Mouse (Mus musculus): ENCODE data around the gene Sox5. TPM values are rescaled to one million over a fixed set of nuclear protein-coding genes. Genes with fewer than 3 reads are reported as not detected.

Gene Sox5
- total and polyA plus RNA-seq, 2 experiments from 2014 or later, result 26.2 to 32.9 TPM

- no peak overlapping the region for H3K27ac ChIP-seq
- WGBS, result 90% methylated on average over 5 of the region's 5 CpGs
- no peak for DNase-seq (ENCODE audit: low spot score)
- no peak for ATAC-seq
- H3K4me2 ChIP-seq (ENCODE audit: low read depth, low read length), result no peak overlapping the region
- H3K4me1 ChIP-seq (ENCODE audit: insufficient read depth, low read length), result no peaks in the 10 kb centered on the region
- no peak for TF ChIP-seq CTCF (IDR thresholded peaks at IDR 0.05; ENCODE audit: low read depth)
- H3K9me3 ChIP-seq (ENCODE audit: low read length), result no peaks in the 10 kb centered on the region
- no peak overlapping the region for H3K4me3 ChIP-seq (ENCODE audit: low read length)
- H3K9ac ChIP-seq (replicated peaks; ENCODE audit: low read length), result no peak overlapping the region
- H3K36me3 ChIP-seq (ENCODE audit: insufficient read depth, low read length), result no peaks in the 10 kb centered on the region
- no peaks in the 10 kb centered on the region for H3K27me3 ChIP-seq (ENCODE audit: insufficient read depth, low read length)
These were observed 914.7 kb downstream of the Sox5 start for GRCm38 (mm10) chr6:143867029-143867428.

- Histone ChIP-seq H3K9me3 (ENCODE audit: low read length) (no peaks in the 10 kb centered on the region), H3K4me3 (ENCODE audit: low read length) (no peak overlapping the region), H3K9ac (replicated peaks; ENCODE audit: low read length) (no peak overlapping the region), H3K27ac (no peak overlapping the region), H3K4me1 (ENCODE audit: insufficient read depth, low read length) (no peaks in the 10 kb centered on the region), H3K36me3 (ENCODE audit: insufficient read depth, low read length) (no peaks in the 10 kb centered on the region), H3K27me3 (ENCODE audit: insufficient read depth, low read length) (no peaks in the 10 kb centered on the region), H3K4me2 (ENCODE audit: low read depth, low read length) (no peak overlapping the region)
- WGBS, result 87% methylated on average over 9 of the region's 9 CpGs
- ATAC-seq (no peak), DNase-seq (ENCODE audit: low spot score) (no peak)
- TF ChIP-seq CTCF (IDR thresholded peaks at IDR 0.05; ENCODE audit: low read depth), result no peak
These were observed 915.2 kb downstream of the Sox5 start for GRCm38 (mm10) chr6:143866566-143866965.

- no peak for DNase-seq (ENCODE audit: low spot score)
- Histone ChIP-seq H3K27ac (no peak overlapping the region), H3K9me3 (ENCODE audit: low read length) (no peaks in the 10 kb centered on the region), H3K4me1 (ENCODE audit: insufficient read depth, low read length) (no peaks in the 10 kb centered on the region), H3K36me3 (ENCODE audit: insufficient read depth, low read length) (no peaks in the 10 kb centered on the region), H3K4me3 (ENCODE audit: low read length) (no peak overlapping the region), H3K4me2 (ENCODE audit: low read depth, low read length) (no peak overlapping the region), H3K9ac (replicated peaks; ENCODE audit: low read length) (no peak overlapping the region), H3K27me3 (ENCODE audit: insufficient read depth, low read length) (no peaks in the 10 kb centered on the region)
- ATAC-seq, result no peak
- 60% methylated on average over 6 of the region's 6 CpGs for whole genome bisulfite sequencing
- no peak for TF ChIP-seq CTCF (IDR thresholded peaks at IDR 0.05; ENCODE audit: low read depth)
These were observed 919.1 kb downstream of the Sox5 start for GRCm38 (mm10) chr6:143862611-143863110.

- DNase-seq (ENCODE audit: low spot score) (no peak), ATAC-seq (no peak)
- 78% methylated on average over 7 of the region's 7 CpGs for WGBS
- TF ChIP-seq CTCF (IDR thresholded peaks at IDR 0.05; ENCODE audit: low read depth), result no peak
- H3K36me3 ChIP-seq (ENCODE audit: insufficient read depth, low read length), result no peaks in the 10 kb centered on the region
- no peak overlapping the region for H3K9ac ChIP-seq (replicated peaks; ENCODE audit: low read length)
- H3K4me3 ChIP-seq (ENCODE audit: low read length), result no peak overlapping the region
- no peaks in the 10 kb centered on the region for H3K27me3 ChIP-seq (ENCODE audit: insufficient read depth, low read length)
- no peaks in the 10 kb centered on the region for H3K9me3 ChIP-seq (ENCODE audit: low read length)
- H3K4me1 ChIP-seq (ENCODE audit: insufficient read depth, low read length), result no peaks in the 10 kb centered on the region
- no peak overlapping the region for H3K27ac ChIP-seq
- no peak overlapping the region for H3K4me2 ChIP-seq (ENCODE audit: low read depth, low read length)
These were observed 921.7 kb downstream of the Sox5 start for GRCm38 (mm10) chr6:143860036-143860435.

- Histone ChIP-seq H3K9me3 (ENCODE audit: low read length) (no peaks in the 10 kb centered on the region), H3K4me2 (ENCODE audit: low read depth, low read length) (no peak overlapping the region), H3K4me1 (ENCODE audit: insufficient read depth, low read length) (no peaks in the 10 kb centered on the region), H3K36me3 (ENCODE audit: insufficient read depth, low read length) (no peaks in the 10 kb centered on the region), H3K9ac (replicated peaks; ENCODE audit: low read length) (no peak overlapping the region), H3K4me3 (ENCODE audit: low read length) (no peak overlapping the region), H3K27ac (no peak overlapping the region), H3K27me3 (ENCODE audit: insufficient read depth, low read length) (no peaks in the 10 kb centered on the region)
- TF ChIP-seq CTCF (IDR thresholded peaks at IDR 0.05; ENCODE audit: low read depth), result no peak
- DNase-seq (ENCODE audit: low spot score) (peak; percentile 26), ATAC-seq (no peak)
- 77% methylated on average over 15 of the region's 15 CpGs for WGBS
These were observed 922.2 kb downstream of the Sox5 start for GRCm38 (mm10) chr6:143859535-143859934.

GRCm38 (mm10) chr6:143858551-143858950 is 923.2 kb downstream of the Sox5 start:
- no peak for TF ChIP-seq CTCF (IDR thresholded peaks at IDR 0.05; ENCODE audit: low read depth)
- DNase-seq (ENCODE audit: low spot score) (no peak), ATAC-seq (no peak)
- Histone ChIP-seq H3K9me3 (ENCODE audit: low read length) (no peaks in the 10 kb centered on the region), H3K27me3 (ENCODE audit: insufficient read depth, low read length) (no peaks in the 10 kb centered on the region), H3K27ac (no peak overlapping the region), H3K4me1 (ENCODE audit: insufficient read depth, low read length) (no peaks in the 10 kb centered on the region), H3K4me2 (ENCODE audit: low read depth, low read length) (no peak overlapping the region), H3K4me3 (ENCODE audit: low read length) (no peak overlapping the region), H3K36me3 (ENCODE audit: insufficient read depth, low read length) (no peaks in the 10 kb centered on the region), H3K9ac (replicated peaks; ENCODE audit: low read length) (no peak overlapping the region)
- WGBS, result 86% methylated on average over 2 of the region's 2 CpGs

GRCm38 (mm10) chr6:143857376-143857775 is 924.4 kb downstream of the Sox5 start:
- WGBS, result 89% methylated on average over 7 of the region's 7 CpGs
- Histone ChIP-seq H3K4me2 (ENCODE audit: low read depth, low read length) (no peak overlapping the region), H3K27ac (no peak overlapping the region), H3K27me3 (ENCODE audit: insufficient read depth, low read length) (no peaks in the 10 kb centered on the region), H3K4me1 (ENCODE audit: insufficient read depth, low read length) (no peaks in the 10 kb centered on the region), H3K36me3 (ENCODE audit: insufficient read depth, low read length) (no peaks in the 10 kb centered on the region), H3K4me3 (ENCODE audit: low read length) (no peak overlapping the region), H3K9me3 (ENCODE audit: low read length) (no peaks in the 10 kb centered on the region), H3K9ac (replicated peaks; ENCODE audit: low read length) (no peak overlapping the region)
- no peak for TF ChIP-seq CTCF (IDR thresholded peaks at IDR 0.05; ENCODE audit: low read depth)
- ATAC-seq (no peak), DNase-seq (ENCODE audit: low spot score) (no peak)
